Mouse (Mus musculus): ENCODE measurements around the gene Eif4ebp2. TPM values are rescaled to one million over a fixed set of nuclear protein-coding genes. Genes with fewer than 3 reads are reported as not detected.

Eif4ebp2 gene
- total RNA-seq, 2 experiments from 2014 or later, result 75.1 to 75.5 TPM

GRCm38 (mm10) chr10:61394476-61395136, 57.9 kb downstream of the Eif4ebp2 start:
- no peak for DNase-seq
- intact Hi-C loops (cut with DNase I), result no loop called here

- no peak for DNase-seq
- intact Hi-C loops (cut with DNase I), result no loop called here
These were observed 59.9 kb downstream of the Eif4ebp2 start for GRCm38 (mm10) chr10:61392584-61392983.

- no peak for DNase-seq
- intact Hi-C loops (cut with DNase I), result no loop called here
These were observed 62.3 kb downstream of the Eif4ebp2 start for GRCm38 (mm10) chr10:61390148-61390547.

- intact Hi-C loops (cut with DNase I), result no loop called here
- no peak for DNase-seq
These were observed 63.4 kb downstream of the Eif4ebp2 start for GRCm38 (mm10) chr10:61389020-61389419.

GRCm38 (mm10) chr10:61386284-61386683, 66.2 kb downstream of the Eif4ebp2 start:
- DNase-seq, result no peak
- intact Hi-C loops (cut with DNase I), result no loop called here

- intact Hi-C loops (cut with DNase I), result no loop called here
- DNase-seq, result no peak
These were observed 67.3 kb downstream of the Eif4ebp2 start for GRCm38 (mm10) chr10:61385174-61385573.

GRCm38 (mm10) chr10:61383715-61384047, 68.8 kb downstream of the Eif4ebp2 start:
- no peak for DNase-seq
- intact Hi-C loops (cut with DNase I), result loop anchor here (5.0 kb wide), 1 partner anchor 41 kb away; no protein-coding TSS in a partner anchor

GRCm38 (mm10) chr10:61383021-61383714, 69.3 kb downstream of the Eif4ebp2 start, which contains the start of gene Pald1:
Pald1 (minus strand) TSS chr10:61383530.
- intact Hi-C loops (cut with DNase I), result loop anchor here (5.0 kb wide), 1 partner anchor 41 kb away; no protein-coding TSS in a partner anchor

GRCm38 (mm10) chr10:61382281-61382731, 70.2 kb downstream of the Eif4ebp2 start:
- DNase-seq, result no peak
- intact Hi-C loops (cut with DNase I), result loop anchor here (5.0 kb wide), 1 partner anchor 40 kb away; no protein-coding TSS in a partner anchor

More at GRCm38 (mm10) chr10:61383021-61383714, 69.3 kb downstream of the Eif4ebp2 start, which contains the start of gene Pald1:
- DNase-seq, result peak; percentile 83 to 86

GRCm38 (mm10) chr10:61381823-61382222, 70.6 kb downstream of the Eif4ebp2 start:
- peak in 1 of 2 experiments; percentile 53 for DNase-seq
- intact Hi-C loops (cut with DNase I), result loop anchor here (2.0 to 5.0 kb wide), 2 partner anchors 15 to 40 kb away; no protein-coding TSS in a partner anchor

- intact Hi-C loops (cut with DNase I), result loop anchor here (2.0 to 5.0 kb wide), 2 partner anchors 13 to 38 kb away; no protein-coding TSS in a partner anchor
- DNase-seq, result peak; percentile 65 to 78
These were observed 72.3 kb downstream of the Eif4ebp2 start for GRCm38 (mm10) chr10:61380186-61380585.

GRCm38 (mm10) chr10:61379340-61380040, 73.0 kb downstream of the Eif4ebp2 start:
- no peak for DNase-seq
- intact Hi-C loops (cut with DNase I), result loop anchor here (2.0 to 5.0 kb wide), 2 partner anchors 13 to 37 kb away; no protein-coding TSS in a partner anchor

GRCm38 (mm10) chr10:61378698-61379097, 73.8 kb downstream of the Eif4ebp2 start:
- DNase-seq, result no peak
- intact Hi-C loops (cut with DNase I), result no loop called here

Other genes starting within 250 kb of the Eif4ebp2 start
- 1 to 10 TPM; 3.5 to 4.3 TPM for gene Adamts14, start 179.2 kb downstream of the Eif4ebp2 start, total RNA-seq (2021)
- gene Prf1, start 154.8 kb downstream of the Eif4ebp2 start, total RNA-seq (2021), result not detected
- gene Pald1, start 69.1 kb downstream of the Eif4ebp2 start, total RNA-seq (2021), result 10 to 100 TPM; 32.0 to 36.8 TPM
- gene Nodal, start 34.7 kb downstream of the Eif4ebp2 start, total RNA-seq (2021), result under 1 TPM in 1 of 2 experiments, not detected in 1; 0.10 TPM
- 10 to 100 TPM; 24.5 to 25.8 TPM for gene Lrrc20, start 23.1 kb upstream of the Eif4ebp2 start, total RNA-seq (2021)
- gene Npffr1, start 142.8 kb upstream of the Eif4ebp2 start, total RNA-seq (2021), result not detected
- 10 to 100 TPM; 47.1 to 47.4 TPM for gene Ppa1, start 195.9 kb upstream of the Eif4ebp2 start, total RNA-seq (2021)
- gene Sar1a, start 227.6 kb upstream of the Eif4ebp2 start, total RNA-seq (2021), result 100 to 1,000 TPM; 140 to 141 TPM
- 10 to 100 TPM; 23.3 TPM for gene Tysnd1, start 242.9 kb upstream of the Eif4ebp2 start, total RNA-seq (2021)